Mouse (Mus musculus) midbrain, embryonic 16.5 days (tissue): ENCODE results near the gene Kbtbd8. TPM values are rescaled to one million over a fixed set of nuclear protein-coding genes. Genes with fewer than 3 reads are reported as not detected.

ENCODE experiments used
- ATAC-seq: fragments of 200-750 bp; cut with Nextera tagmentation; 2 replicates; pipeline ENCODE4 v1.8.0; 2017; ENCODE audit warnings: moderate TSS enrichment
- H3K27ac ChIP-seq: fragments of 300-500 bp; sonication (generic); 2 replicates; pipeline ENCODE4 v1.5.1; 2014; ENCODE audit warnings: mild to moderate bottlenecking, low read length, mixed read lengths
- H3K27me3 ChIP-seq: fragments of 300-500 bp; sonication (generic); 2 replicates; pipeline ENCODE4 v1.6.1; 2014; ENCODE audit warnings: low read depth, low read length, mixed read lengths; ENCODE audit not compliant: control insufficient read depth, insufficient read depth
- H3K36me3 ChIP-seq: fragments of 300-500 bp; sonication (generic); 2 replicates; pipeline ENCODE4 v1.6.1; 2014; ENCODE audit warnings: mild to moderate bottlenecking, low read length, moderate library complexity, mixed read lengths; ENCODE audit not compliant: control insufficient read depth, insufficient read depth
- H3K4me1 ChIP-seq: fragments of 300-500 bp; sonication (generic); 2 replicates; pipeline ENCODE4 v1.6.1; 2014; ENCODE audit warnings: mild to moderate bottlenecking, low read length, mixed read lengths; ENCODE audit not compliant: control insufficient read depth, insufficient read depth
- H3K4me2 ChIP-seq: fragments of 300-500 bp; sonication (generic); 2 replicates; pipeline ENCODE4 v1.6.1; 2014; ENCODE audit warnings: mild to moderate bottlenecking, low read length, mixed read lengths
- H3K4me3 ChIP-seq: fragments of 300-500 bp; sonication (generic); 2 replicates; pipeline ENCODE4 v1.5.1; 2014; ENCODE audit warnings: low read depth, mild to moderate bottlenecking, low read length, moderate library complexity, mixed read lengths
- H3K9ac ChIP-seq: fragments of 300-500 bp; sonication (generic); 2 replicates; pipeline ENCODE4 v1.6.1; 2014; ENCODE audit warnings: low read depth, low read length, mixed read lengths
- H3K9me3 ChIP-seq: fragments of 300-500 bp; sonication (generic); replicated peaks from 2 replicates; pipeline ENCODE4 v1.6.1; 2014; ENCODE audit warnings: mild to moderate bottlenecking, low read length, mixed read lengths; ENCODE audit not compliant: control insufficient read depth, poor library complexity, severe bottlenecking
- WGBS: fragments of 180-500 bp; shearing (Covaris S2); extraction: QIAGEN DNeasy Blood & Tissue Kit; methylation state at CpG from one replicate; pipeline ENCODE4 v1.1.7; 2014; 5-methylcytosine and 5-hydroxymethylcytosine counted together
- polyA plus RNA-seq: library from polyadenylated mRNA; unstranded; fragments of >200 nt; fragmentation: Nextera tagmentation; extraction: Ambion mirVana; gene quantifications from 2 replicates; pipeline ENCODE4 v1.2.1, GENCODE M21; 2015

Gene Kbtbd8
- 4.7 and 5.1 TPM in 2 replicates for polyA plus RNA-seq

DNA sequence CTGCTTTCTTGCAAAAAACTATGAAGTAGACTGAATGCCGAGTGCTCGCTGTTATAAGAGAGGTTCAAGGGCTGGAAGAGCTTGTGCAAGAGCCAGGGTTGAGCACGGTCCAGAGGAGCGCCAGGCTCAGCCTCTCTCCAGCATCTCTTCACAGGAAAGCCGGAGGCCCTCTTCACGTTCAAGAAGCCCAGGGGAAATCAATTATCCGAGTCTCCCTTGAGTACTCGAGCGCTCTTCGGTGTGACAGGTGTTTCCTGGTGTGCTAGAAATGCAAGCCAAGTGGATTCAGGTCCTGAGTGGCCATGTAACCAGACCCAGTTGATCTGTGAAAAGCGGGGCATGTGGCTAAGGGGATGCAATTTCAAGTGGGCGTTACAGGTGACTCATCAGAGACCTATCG is at the start of gene Kbtbd8:
Gene Kbtbd8 (plus strand): TSS at position 295 of the 400 bp plus-strand sequence.
- Histone ChIP-seq H3K4me3 (peak within 1 kb of the TSS; percentile 86), H3K4me1 (peaks cover 13% of the 10 kb centered on the region), H3K9ac (peak within 1 kb of the TSS; percentile 86), H3K27ac (peak within 1 kb of the TSS; percentile 93), H3K36me3 (no peaks in the 10 kb centered on the region; the same call in 1 of the 2 replicates), H3K4me2 (peak within 1 kb of the TSS; percentile 82), H3K9me3 (no peaks in the 10 kb centered on the region), H3K27me3 (no peaks in the 10 kb centered on the region; the same call in 1 of the 2 replicates)
- WGBS = 27% methylated on average over 13 of the region's 13 CpGs
- ATAC-seq = peak; percentile 20; the same call in 1 of the 2 replicates

- no peak overlapping the region for H3K4me2 ChIP-seq
- no peaks in the 10 kb centered on the region for H3K36me3 ChIP-seq
- peaks cover 3% of the 10 kb centered on the region for H3K9me3 ChIP-seq
- H3K27me3 ChIP-seq = no peaks in the 10 kb centered on the region
- H3K27ac ChIP-seq = no peak overlapping the region
- H3K9ac ChIP-seq = no peak overlapping the region
- ATAC-seq = no peak
- no peak overlapping the region for H3K4me3 ChIP-seq
- 93% methylated on average over 10 of the region's 10 CpGs for WGBS
- no peaks in the 10 kb centered on the region for H3K4me1 ChIP-seq
Measured at GRCm38 (mm10) chr6:95069753-95070152, 47.3 kb upstream of the Kbtbd8 start.

- Histone ChIP-seq H3K4me3 (no peak overlapping the region), H3K36me3 (no peaks in the 10 kb centered on the region), H3K9me3 (no peaks in the 10 kb centered on the region), H3K27ac (no peak overlapping the region), H3K9ac (no peak overlapping the region), H3K4me2 (no peak overlapping the region), H3K4me1 (no peaks in the 10 kb centered on the region), H3K27me3 (no peaks in the 10 kb centered on the region)
- 58% methylated on average over 1 of the region's 1 CpGs for WGBS
- ATAC-seq = no peak
Measured at GRCm38 (mm10) chr6:95085276-95085675, 31.8 kb upstream of the Kbtbd8 start.

- H3K4me2 ChIP-seq = no peak overlapping the region
- 79% methylated on average over 6 of the region's 6 CpGs for WGBS
- no peak overlapping the region for H3K9ac ChIP-seq
- H3K36me3 ChIP-seq = no peaks in the 10 kb centered on the region
- no peaks in the 10 kb centered on the region for H3K27me3 ChIP-seq
- no peaks in the 10 kb centered on the region for H3K4me1 ChIP-seq
- ATAC-seq = no peak
- no peaks in the 10 kb centered on the region for H3K9me3 ChIP-seq
- H3K4me3 ChIP-seq = no peak overlapping the region
- H3K27ac ChIP-seq = no peak overlapping the region
Measured at GRCm38 (mm10) chr6:95087154-95087846, 29.7 kb upstream of the Kbtbd8 start.

DNA sequence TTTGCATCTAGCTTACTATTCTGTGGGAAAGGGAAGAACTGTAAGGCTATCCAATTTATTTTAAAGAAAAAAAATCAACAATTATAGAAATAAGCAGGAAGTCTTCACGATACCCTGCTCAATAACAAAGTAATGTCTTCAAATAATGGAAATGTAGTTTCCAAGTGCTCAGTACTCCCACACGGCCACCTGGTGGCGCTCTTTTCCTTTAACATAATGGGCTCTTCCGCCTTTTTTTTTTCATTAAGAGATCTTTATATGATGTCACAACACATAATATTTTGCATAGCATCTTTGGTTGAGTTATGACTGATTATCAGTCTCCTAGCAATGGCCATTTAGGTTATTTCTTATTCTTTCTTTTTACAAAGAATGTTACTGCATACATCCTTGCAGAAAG is 29.0 kb upstream of the Kbtbd8 start:
- H3K9ac ChIP-seq = no peak overlapping the region
- WGBS = 49% methylated on average over 4 of the region's 4 CpGs
- H3K9me3 ChIP-seq = no peaks in the 10 kb centered on the region
- H3K36me3 ChIP-seq = no peaks in the 10 kb centered on the region
- H3K27me3 ChIP-seq = no peaks in the 10 kb centered on the region
- H3K4me1 ChIP-seq = no peaks in the 10 kb centered on the region
- H3K4me2 ChIP-seq = no peak overlapping the region
- ATAC-seq = no peak
- no peak overlapping the region for H3K4me3 ChIP-seq
- no peak overlapping the region for H3K27ac ChIP-seq

- no peak overlapping the region for H3K27ac ChIP-seq
- no peaks in the 10 kb centered on the region for H3K9me3 ChIP-seq
- H3K36me3 ChIP-seq = no peaks in the 10 kb centered on the region
- H3K9ac ChIP-seq = no peak overlapping the region
- WGBS = 79% methylated on average over 2 of the region's 2 CpGs
- no peaks in the 10 kb centered on the region for H3K4me1 ChIP-seq
- no peak overlapping the region for H3K4me3 ChIP-seq
- no peak for ATAC-seq
- H3K4me2 ChIP-seq = no peak overlapping the region
- no peaks in the 10 kb centered on the region for H3K27me3 ChIP-seq
Measured at GRCm38 (mm10) chr6:95094695-95095094, 22.3 kb upstream of the Kbtbd8 start.

GRCm38 (mm10) chr6:95098366-95099109 is 18.5 kb upstream of the Kbtbd8 start:
- H3K36me3 ChIP-seq = no peaks in the 10 kb centered on the region
- WGBS = 28% methylated on average over 21 of the region's 21 CpGs
- H3K9me3 ChIP-seq = no peaks in the 10 kb centered on the region

DNA sequence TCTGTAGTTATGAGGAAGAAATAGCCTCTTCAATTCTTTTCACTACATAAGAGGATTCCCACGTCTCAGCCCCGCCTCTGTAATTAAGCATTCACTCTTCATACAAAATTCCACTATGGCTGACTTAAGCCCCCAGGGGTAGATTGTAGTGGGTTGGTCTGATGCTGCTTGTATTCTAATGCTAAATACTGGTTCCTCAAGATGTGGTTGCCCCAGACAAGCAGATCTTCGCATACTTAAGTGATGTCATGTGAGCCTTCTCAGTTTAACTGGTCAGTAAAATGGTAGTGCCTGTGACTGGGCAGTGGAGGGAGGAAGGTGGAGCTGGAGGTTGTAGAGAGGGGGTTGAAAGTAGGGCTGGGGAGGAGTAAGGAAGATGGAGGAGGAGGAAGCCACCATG is 13.3 kb upstream of the Kbtbd8 start:
- peaks cover 2% of the 10 kb centered on the region; the same call in 1 of the 2 replicates for H3K27me3 ChIP-seq
- WGBS = 32% methylated on average over 3 of the region's 3 CpGs
- no peak for ATAC-seq

More at GRCm38 (mm10) chr6:95098366-95099109, 18.5 kb upstream of the Kbtbd8 start:
- Histone ChIP-seq H3K27me3 (peaks cover 2% of the 10 kb centered on the region; the same call in 1 of the 2 replicates), H3K4me2 (no peak overlapping the region), H3K4me1 (no peaks in the 10 kb centered on the region), H3K4me3 (no peak overlapping the region), H3K27ac (no peak overlapping the region), H3K9ac (no peak overlapping the region)
- peak; percentile 56; the same call in 1 of the 2 replicates for ATAC-seq

DNA sequence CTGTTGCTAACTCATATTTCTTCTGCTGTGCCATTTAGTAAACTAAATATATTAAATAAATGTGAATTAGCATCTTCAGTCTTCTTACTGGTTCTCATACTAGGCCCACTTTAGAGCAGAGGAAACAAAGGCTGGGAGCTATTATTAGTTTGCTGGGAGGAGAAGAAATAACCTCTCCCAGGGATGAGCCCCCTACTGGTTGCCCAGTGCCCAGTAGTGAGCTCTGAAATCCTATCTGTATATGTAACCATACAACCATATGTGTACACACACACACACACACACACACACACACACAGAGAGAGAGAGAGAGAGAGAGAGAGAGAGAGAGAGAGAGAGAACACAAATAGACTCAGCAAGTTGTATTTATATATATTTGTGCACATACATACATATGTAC is 8.6 kb upstream of the Kbtbd8 start:
- ATAC-seq = no peak
- H3K27me3 ChIP-seq = no peaks in the 10 kb centered on the region

More for the DNA sequence above, 13.3 kb upstream of the Kbtbd8 start:
- Histone ChIP-seq H3K4me3 (no peak overlapping the region), H3K9ac (no peak overlapping the region), H3K27ac (no peak overlapping the region), H3K36me3 (no peaks in the 10 kb centered on the region), H3K4me1 (no peaks in the 10 kb centered on the region), H3K4me2 (no peak overlapping the region), H3K9me3 (no peaks in the 10 kb centered on the region)

More for the DNA sequence above, 8.6 kb upstream of the Kbtbd8 start:
- H3K9me3 ChIP-seq = no peaks in the 10 kb centered on the region
- H3K27ac ChIP-seq = no peak overlapping the region
- H3K4me2 ChIP-seq = no peak overlapping the region
- no peaks in the 10 kb centered on the region for H3K4me1 ChIP-seq
- no peak overlapping the region for H3K4me3 ChIP-seq
- H3K9ac ChIP-seq = no peak overlapping the region
- no peaks in the 10 kb centered on the region for H3K36me3 ChIP-seq
